Mouse (Mus musculus) limb, embryonic 12.5 days (tissue): ENCODE data around the gene Polr3b. TPM values are rescaled to one million over a fixed set of nuclear protein-coding genes. Genes with fewer than 3 reads are reported as not detected.

Experiments used
- ATAC-seq: fragments of 200-750 bp; cut with Nextera tagmentation; 2 replicates; pipeline ENCODE4 v1.8.0; 2017; ENCODE audit warnings: low read depth, moderate TSS enrichment; ENCODE audit not compliant: insufficient number of reproducible peaks, insufficient read depth, low FRiP score, low TSS enrichment
- H3K27ac ChIP-seq: fragments of 300-500 bp; sonication (generic); 2 replicates; pipeline ENCODE4 v1.5.1; 2016; ENCODE audit warnings: mild to moderate bottlenecking, moderate library complexity
- H3K27me3 ChIP-seq: fragments of 300-500 bp; sonication (generic); 2 replicates; pipeline ENCODE4 v1.6.1; 2016; ENCODE audit warnings: mild to moderate bottlenecking, moderate library complexity
- H3K36me3 ChIP-seq: fragments of 300-500 bp; sonication (generic); 2 replicates; pipeline ENCODE4 v1.6.1; 2016; ENCODE audit warnings: mild to moderate bottlenecking, moderate library complexity
- H3K4me1 ChIP-seq: fragments of 300-500 bp; sonication (generic); replicated peaks from 2 replicates; pipeline ENCODE4 v1.6.1; 2016
- H3K4me2 ChIP-seq: fragments of 300-500 bp; sonication (generic); 2 replicates; pipeline ENCODE4 v1.6.1; 2016; ENCODE audit warnings: mild to moderate bottlenecking, moderate library complexity
- H3K4me3 ChIP-seq: fragments of 300-500 bp; sonication (generic); replicated peaks from 2 replicates; pipeline ENCODE4 v1.5.1; 2016; ENCODE audit warnings: mild to moderate bottlenecking
- H3K9ac ChIP-seq: fragments of 300-500 bp; sonication (generic); replicated peaks from 2 replicates; pipeline ENCODE4 v1.6.1; 2016; ENCODE audit warnings: mild to moderate bottlenecking, moderate library complexity
- H3K9me3 ChIP-seq: fragments of 300-500 bp; sonication (generic); 2 replicates; pipeline ENCODE4 v1.6.1; 2016; ENCODE audit warnings: mild to moderate bottlenecking, moderate library complexity
- WGBS: fragments of 180-500 bp; shearing (Covaris S2); methylation state at CpG from one replicate; pipeline ENCODE4 v1.1.7; 2016; 5-methylcytosine and 5-hydroxymethylcytosine counted together
- polyA plus RNA-seq: library from polyadenylated mRNA; unstranded; fragments of >200 nt; fragmentation: Nextera tagmentation; extraction: Ambion mirVana; gene quantifications from 2 replicates; pipeline ENCODE4 v1.2.1, GENCODE M21; 2016

The Polr3b gene
- polyA plus RNA-seq, 1 experiment from 2014 or later, result 20.3 TPM

- ATAC-seq, result no peak
- Histone ChIP-seq H3K9me3 (no peaks in the 10 kb centered on the region), H3K9ac (no peak overlapping the region), H3K36me3 (peaks cover 24% of the 10 kb centered on the region; the same call in 1 of the 2 replicates), H3K4me1 (no peaks in the 10 kb centered on the region), H3K4me3 (no peak overlapping the region), H3K27me3 (no peaks in the 10 kb centered on the region), H3K27ac (no peak overlapping the region), H3K4me2 (no peak overlapping the region)
- WGBS, result 69% methylated on average over 8 of the region's 8 CpGs
Observed at GRCm38 (mm10) chr10:84693841-84694638, 71.9 kb downstream of the Polr3b start.

- Histone ChIP-seq H3K36me3 (peaks cover 63% of the 10 kb centered on the region), H3K27ac (no peak overlapping the region), H3K4me3 (no peak overlapping the region), H3K9ac (no peak overlapping the region), H3K4me1 (no peaks in the 10 kb centered on the region), H3K27me3 (peaks cover 3% of the 10 kb centered on the region; the same call in 1 of the 2 replicates), H3K9me3 (no peaks in the 10 kb centered on the region), H3K4me2 (no peak overlapping the region)
- WGBS, result 91% methylated on average over 13 of the region's 13 CpGs
- no peak for ATAC-seq
Observed at GRCm38 (mm10) chr10:84700236-84700987, 78.3 kb downstream of the Polr3b start.

- H3K9ac ChIP-seq, result no peak overlapping the region
- no peak overlapping the region for H3K4me3 ChIP-seq
- no peak overlapping the region for H3K4me2 ChIP-seq
- no peaks in the 10 kb centered on the region for H3K4me1 ChIP-seq
- H3K27ac ChIP-seq, result no peak overlapping the region
- 90% methylated on average over 8 of the region's 8 CpGs for WGBS
- ATAC-seq, result no peak
- peaks cover 8% of the 10 kb centered on the region for H3K27me3 ChIP-seq
- peaks cover 66% of the 10 kb centered on the region for H3K36me3 ChIP-seq
- no peaks in the 10 kb centered on the region for H3K9me3 ChIP-seq
Observed at GRCm38 (mm10) chr10:84701110-84701509, 79.0 kb downstream of the Polr3b start.

GRCm38 (mm10) chr10:84702115-84702514, 80.0 kb downstream of the Polr3b start:
- Histone ChIP-seq H3K9ac (no peak overlapping the region), H3K27ac (no peak overlapping the region), H3K27me3 (peaks cover 8% of the 10 kb centered on the region), H3K4me1 (peaks cover 5% of the 10 kb centered on the region), H3K9me3 (no peaks in the 10 kb centered on the region), H3K4me3 (no peak overlapping the region), H3K4me2 (no peak overlapping the region), H3K36me3 (peaks cover 61% of the 10 kb centered on the region)
- ATAC-seq, result no peak
- WGBS, result 87% methylated on average over 1 of the region's 1 CpGs

GRCm38 (mm10) chr10:84704594-84704993, 82.5 kb downstream of the Polr3b start:
- peaks cover 15% of the 10 kb centered on the region for H3K4me1 ChIP-seq
- no peak for ATAC-seq
- no peaks in the 10 kb centered on the region for H3K9me3 ChIP-seq
- H3K4me3 ChIP-seq, result no peak overlapping the region
- no peak overlapping the region for H3K4me2 ChIP-seq
- H3K27me3 ChIP-seq, result peaks cover 13% of the 10 kb centered on the region
- H3K27ac ChIP-seq, result no peak overlapping the region
- peaks cover 42% of the 10 kb centered on the region for H3K36me3 ChIP-seq
- H3K9ac ChIP-seq, result no peak overlapping the region
- WGBS, result 83% methylated on average over 1 of the region's 1 CpGs

- Histone ChIP-seq H3K9ac (no peak overlapping the region), H3K4me2 (no peak overlapping the region), H3K4me1 (peaks cover 15% of the 10 kb centered on the region), H3K9me3 (no peaks in the 10 kb centered on the region), H3K36me3 (peaks cover 36% of the 10 kb centered on the region), H3K27me3 (peaks cover 13% of the 10 kb centered on the region), H3K27ac (no peak overlapping the region), H3K4me3 (no peak overlapping the region)
- WGBS, result 75% methylated on average over 7 of the region's 7 CpGs
- ATAC-seq, result no peak
Observed at GRCm38 (mm10) chr10:84705234-84705633, 83.1 kb downstream of the Polr3b start.

GRCm38 (mm10) chr10:84706543-84706942, 84.5 kb downstream of the Polr3b start:
- no peaks in the 10 kb centered on the region for H3K9me3 ChIP-seq
- H3K27me3 ChIP-seq, result peaks cover 13% of the 10 kb centered on the region
- 32% methylated on average over 8 of the region's 8 CpGs for WGBS
- no peak overlapping the region for H3K9ac ChIP-seq
- peaks cover 25% of the 10 kb centered on the region for H3K36me3 ChIP-seq
- H3K4me3 ChIP-seq, result no peak overlapping the region
- peaks cover 15% of the 10 kb centered on the region for H3K4me1 ChIP-seq
- no peak overlapping the region for H3K27ac ChIP-seq
- no peak overlapping the region for H3K4me2 ChIP-seq
- no peak for ATAC-seq

GRCm38 (mm10) chr10:84707226-84707625, 85.1 kb downstream of the Polr3b start:
- Histone ChIP-seq H3K27me3 (peaks cover 13% of the 10 kb centered on the region), H3K4me2 (no peak overlapping the region), H3K4me3 (no peak overlapping the region), H3K36me3 (peaks cover 18% of the 10 kb centered on the region), H3K9me3 (no peaks in the 10 kb centered on the region), H3K9ac (no peak overlapping the region), H3K27ac (no peak overlapping the region), H3K4me1 (peaks cover 15% of the 10 kb centered on the region)
- ATAC-seq, result no peak
- 22% methylated on average over 6 of the region's 6 CpGs for WGBS

- H3K4me2 ChIP-seq, result no peak overlapping the region
- no peaks in the 10 kb centered on the region for H3K9me3 ChIP-seq
- H3K36me3 ChIP-seq, result peaks cover 16% of the 10 kb centered on the region
- peaks cover 13% of the 10 kb centered on the region for H3K27me3 ChIP-seq
- H3K27ac ChIP-seq, result no peak overlapping the region
- no peak overlapping the region for H3K9ac ChIP-seq
- H3K4me1 ChIP-seq, result peaks cover 15% of the 10 kb centered on the region
- 26% methylated on average over 14 of the region's 14 CpGs for WGBS
- ATAC-seq, result no peak
- H3K4me3 ChIP-seq, result no peak overlapping the region
Observed at GRCm38 (mm10) chr10:84707752-84708530, 85.8 kb downstream of the Polr3b start.

GRCm38 (mm10) chr10:84710192-84710591, 88.1 kb downstream of the Polr3b start:
- no peak for ATAC-seq
- peaks cover 15% of the 10 kb centered on the region for H3K4me1 ChIP-seq
- H3K36me3 ChIP-seq, result peaks cover 24% of the 10 kb centered on the region
- H3K4me2 ChIP-seq, result no peak overlapping the region
- H3K4me3 ChIP-seq, result no peak overlapping the region
- 67% methylated on average over 4 of the region's 4 CpGs for WGBS
- no peaks in the 10 kb centered on the region for H3K9me3 ChIP-seq
- no peak overlapping the region for H3K9ac ChIP-seq
- H3K27ac ChIP-seq, result no peak overlapping the region
- peaks cover 10% of the 10 kb centered on the region for H3K27me3 ChIP-seq

- Histone ChIP-seq H3K27me3 (peaks cover 8% of the 10 kb centered on the region), H3K4me2 (no peak overlapping the region), H3K4me3 (no peak overlapping the region), H3K9me3 (no peaks in the 10 kb centered on the region), H3K4me1 (peaks cover 15% of the 10 kb centered on the region), H3K27ac (no peak overlapping the region), H3K36me3 (peaks cover 30% of the 10 kb centered on the region), H3K9ac (no peak overlapping the region)
- 72% methylated on average over 4 of the region's 4 CpGs for WGBS
- ATAC-seq, result no peak
Observed at GRCm38 (mm10) chr10:84710827-84711226, 88.7 kb downstream of the Polr3b start.
